Mouse (Mus musculus): Measurements from ENCODE around the gene Vstm5. TPM values are rescaled to one million over a fixed set of nuclear protein-coding genes. Genes with fewer than 3 reads are reported as not detected.

Vstm5 gene
- polyA plus RNA-seq, 1 experiment from 2014 or later = 2.0 TPM

Other genes with a start within 250 kb of the Vstm5 start
- 119 and 129 TPM in 2 replicates for gene Panx1, start 193.6 kb upstream of the Vstm5 start, polyA plus RNA-seq (2014; fragmentation: Nextera tagmentation; extraction: Ambion mirVana)
- not detected in 2 replicates for gene Hephl1, start 126.9 kb upstream of the Vstm5 start, polyA plus RNA-seq (2014; fragmentation: Nextera tagmentation; extraction: Ambion mirVana)
- 47.4 and 48.9 TPM in 2 replicates for gene Med17, start 40.9 kb downstream of the Vstm5 start, polyA plus RNA-seq (2014; fragmentation: Nextera tagmentation; extraction: Ambion mirVana)
- gene Taf1d, start 67.2 kb downstream of the Vstm5 start, polyA plus RNA-seq (2014; fragmentation: Nextera tagmentation; extraction: Ambion mirVana) = 67.9 and 68.3 TPM in 2 replicates
- 5.3 and 5.4 TPM in 2 replicates for gene 4931406C07Rik, start 67.4 kb downstream of the Vstm5 start, polyA plus RNA-seq (2014; fragmentation: Nextera tagmentation; extraction: Ambion mirVana)
- 21.6 and 23.0 TPM in 2 replicates for gene Cep295, start 118.7 kb downstream of the Vstm5 start, polyA plus RNA-seq (2014; fragmentation: Nextera tagmentation; extraction: Ambion mirVana)